Mouse (Mus musculus): ENCODE results near the gene Igsf6. TPM values are rescaled to one million over a fixed set of nuclear protein-coding genes. Genes with fewer than 3 reads are reported as not detected.
A peak's percentile ranks its signal among the peaks of the same experiment; 100 is the strongest.
"Not testable (repeated sequence)": the region's sequence is repeated elsewhere in the genome, so short reads cannot be mapped to it uniquely, and the experiment has no call there.

Igsf6 gene
- total RNA-seq, 2 experiments from 2014 or later, result 0.18 to 0.49 TPM

DNA sequence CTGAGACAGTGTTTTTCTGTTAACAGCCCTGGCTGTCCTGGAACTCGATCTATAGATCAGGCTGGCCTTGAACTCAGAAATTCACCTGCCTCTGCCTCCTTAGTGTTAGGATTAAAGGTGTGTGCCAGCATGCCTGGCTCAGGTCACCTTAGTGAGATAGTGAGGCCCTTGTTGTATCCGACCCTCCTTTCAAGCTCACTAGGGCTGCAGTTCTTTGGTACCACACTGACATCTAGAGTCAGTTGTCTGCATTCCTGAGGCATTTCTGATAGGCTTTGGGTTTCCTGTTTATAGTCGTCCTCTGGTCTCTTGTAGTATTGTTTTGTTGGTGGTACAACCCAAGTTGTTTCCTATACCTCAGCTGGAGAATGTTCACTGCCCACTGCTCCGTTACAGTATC, 10.1 kb downstream of the Igsf6 start:
- no peak for DNase-seq
- intact Hi-C loops (cut with DNase I), result loop anchor here (5.0 kb wide), 1 partner anchor 127 kb away; no protein-coding TSS in a partner anchor

DNA sequence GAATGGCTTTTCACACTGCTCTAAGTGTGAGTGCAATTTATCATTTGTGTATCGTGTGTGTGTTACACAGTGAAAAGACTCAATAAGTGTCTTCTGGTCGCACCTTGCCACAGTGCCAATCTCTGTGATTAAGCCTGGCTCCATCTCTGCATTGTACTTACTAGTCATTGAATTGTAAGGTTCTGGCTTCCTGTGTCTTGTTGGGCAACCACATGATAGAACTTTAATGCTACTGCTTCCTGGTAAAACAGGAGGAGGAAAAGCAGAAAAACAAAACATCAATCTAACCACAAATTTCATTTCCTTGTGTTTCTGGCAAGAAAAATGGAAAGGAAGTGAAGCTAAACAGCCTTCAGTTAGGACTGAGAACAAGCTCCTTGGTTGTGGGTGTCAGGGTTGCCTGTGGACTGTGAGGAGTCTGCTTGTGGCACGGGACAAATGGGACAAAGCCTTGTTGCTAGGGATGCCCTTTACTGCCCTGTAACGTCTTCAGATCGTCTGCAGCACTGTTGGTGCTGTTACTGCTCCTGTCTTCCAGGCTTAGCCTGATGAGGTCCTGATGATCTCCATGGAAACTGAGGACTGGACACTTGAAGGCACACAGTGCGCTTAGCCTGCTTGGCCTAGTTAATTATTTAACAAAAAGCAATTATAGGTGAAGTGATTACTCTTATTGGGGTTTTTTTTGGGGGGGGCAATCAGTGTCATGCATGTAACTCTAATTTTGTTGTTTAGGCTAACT, 14.7 kb downstream of the Igsf6 start:
- DNase-seq, result no peak
- intact Hi-C loops (cut with DNase I), result loop anchor here (5.0 kb wide), 1 partner anchor 122 kb away; no protein-coding TSS in a partner anchor

GRCm38 (mm10) chr7:121053071-121053470, 21.3 kb downstream of the Igsf6 start:
- intact Hi-C loops (cut with DNase I), result no loop called here
- no peak for DNase-seq

DNA sequence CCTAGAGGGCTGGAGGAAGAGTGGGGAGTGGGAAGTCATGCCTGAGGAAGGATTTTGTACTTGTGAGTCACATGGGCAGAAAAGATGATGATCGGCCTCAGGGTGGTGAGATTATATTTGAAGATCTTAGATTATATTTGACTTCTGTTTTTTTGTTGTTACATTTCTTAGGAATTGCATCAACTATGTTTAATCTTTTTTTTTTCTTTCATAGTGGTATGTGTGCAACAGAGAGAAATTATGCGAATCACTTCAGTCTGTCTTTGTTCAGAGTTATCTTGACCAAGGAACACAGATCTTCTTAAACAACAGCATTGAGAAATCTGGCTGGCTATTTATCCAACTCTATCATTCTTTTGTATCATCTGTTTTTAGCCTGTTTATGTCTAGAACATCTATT, 26.7 kb downstream of the Igsf6 start:
- DNase-seq, result no peak
- intact Hi-C loops (cut with DNase I), result no loop called here

DNA sequence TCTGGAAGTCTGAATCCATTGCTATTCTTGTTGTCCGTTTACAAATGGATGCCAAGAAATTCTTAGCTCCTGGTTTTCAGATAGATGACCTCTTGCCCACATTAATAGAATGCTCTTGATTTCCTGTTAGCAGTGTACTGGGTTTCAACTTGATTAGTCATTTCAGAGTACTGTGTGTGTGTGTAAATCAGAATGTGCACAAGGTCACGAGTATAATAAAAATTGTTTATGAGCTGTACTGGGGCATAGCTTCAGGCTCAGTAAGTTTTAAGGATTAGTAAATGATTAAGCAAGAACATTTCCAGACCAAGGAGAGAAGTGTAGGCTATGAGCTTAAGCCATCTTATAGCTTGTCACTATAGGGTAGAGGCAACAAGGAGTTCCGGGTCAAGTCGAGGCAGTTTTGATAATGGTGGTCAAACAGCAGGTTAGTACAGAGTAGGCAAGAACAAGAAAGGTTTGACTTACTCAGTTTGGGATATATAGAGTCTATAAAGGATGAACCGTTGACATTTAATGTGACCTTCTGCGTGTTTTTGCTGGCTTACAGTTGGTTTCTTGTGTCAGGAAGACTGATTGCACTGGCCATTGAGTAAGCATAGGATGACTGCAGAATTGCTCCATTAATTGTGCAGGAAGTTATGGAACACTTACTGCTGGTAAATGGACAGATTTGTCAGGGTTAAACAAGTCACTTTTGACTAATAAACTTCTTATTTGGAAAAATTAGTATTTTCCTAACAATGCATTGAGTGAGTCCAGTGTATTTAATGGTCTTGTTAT, 28.5 kb downstream of the Igsf6 start:
- intact Hi-C loops (cut with DNase I), result no loop called here
- DNase-seq, result no peak

DNA sequence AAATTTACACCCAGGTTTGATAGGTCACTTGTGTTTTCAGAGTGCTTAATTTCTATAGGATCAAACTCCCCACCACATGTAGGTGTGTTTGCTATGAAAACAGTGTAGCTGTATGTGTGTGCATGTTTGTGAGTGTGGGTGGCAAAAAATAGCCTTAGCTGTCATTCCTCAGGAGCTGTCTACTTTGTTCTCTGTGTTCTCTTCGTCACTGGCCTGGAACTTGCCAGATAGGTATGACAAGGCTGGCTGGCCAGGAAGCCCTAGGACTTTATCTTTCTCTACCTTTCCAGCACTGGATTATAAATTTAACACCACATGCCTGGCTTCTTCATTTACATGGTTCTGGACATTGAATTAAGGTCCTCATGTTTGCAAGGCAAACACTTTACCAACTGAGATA, 30.1 kb downstream of the Igsf6 start:
- DNase-seq, result no peak
- intact Hi-C loops (cut with DNase I), result no loop called here

GRCm38 (mm10) chr7:121043510-121043909, 30.9 kb downstream of the Igsf6 start:
- intact Hi-C loops (cut with DNase I), result no loop called here
- no peak for DNase-seq

DNA sequence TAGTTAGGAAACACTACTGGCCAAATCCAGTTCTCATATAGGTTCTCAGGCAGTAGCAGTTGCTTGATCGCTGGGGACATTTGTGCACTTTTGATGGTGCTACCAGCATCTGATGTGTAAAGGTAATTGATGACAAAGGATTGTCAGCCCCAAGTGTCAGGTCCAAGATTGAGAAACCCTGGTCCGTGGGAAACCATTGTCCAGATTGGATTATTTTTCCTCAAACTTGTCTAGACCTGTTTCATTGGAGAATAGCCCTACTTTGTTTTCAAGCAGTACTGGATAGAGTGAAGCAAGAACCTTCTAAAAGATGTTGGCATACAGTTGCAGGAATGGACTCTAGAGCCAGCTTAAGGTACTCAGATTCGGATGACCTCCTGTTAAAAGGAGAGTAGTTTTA, 31.4 kb downstream of the Igsf6 start:
- intact Hi-C loops (cut with DNase I), result no loop called here
- DNase-seq, result no peak

DNA sequence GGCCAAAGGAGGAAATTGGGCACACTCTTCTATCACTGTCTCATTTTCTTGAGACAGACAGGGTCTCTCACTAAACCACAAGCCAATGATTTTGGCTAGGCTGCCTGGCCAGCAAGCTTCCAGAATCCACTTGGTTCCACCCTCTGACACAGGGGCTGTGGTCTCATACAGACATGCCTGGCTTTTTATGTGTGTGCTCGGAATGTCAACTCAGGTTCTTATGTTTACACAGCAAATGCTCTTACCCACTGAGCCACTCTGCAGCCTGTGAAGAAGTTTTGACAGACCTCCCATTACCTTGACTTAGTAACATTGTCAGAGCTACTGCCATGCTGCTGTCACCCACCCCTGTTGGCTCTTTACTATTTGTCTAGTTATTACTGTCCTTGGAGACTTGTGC, 32.4 kb downstream of the Igsf6 start:
- no peak for DNase-seq
- intact Hi-C loops (cut with DNase I), result no loop called here

- intact Hi-C loops (cut with DNase I), result no loop called here
- no peak for DNase-seq
Measured at GRCm38 (mm10) chr7:121040595-121040994, 33.8 kb downstream of the Igsf6 start.

GRCm38 (mm10) chr7:121035161-121035721, 39.1 kb downstream of the Igsf6 start:
- intact Hi-C loops (cut with DNase I), result loop anchor here (10.0 kb wide), 1 partner anchor 200 kb away; no protein-coding TSS in a partner anchor

GRCm38 (mm10) chr7:121034701-121035141, 39.7 kb downstream of the Igsf6 start:
- no peak for DNase-seq

More at GRCm38 (mm10) chr7:121035161-121035721, 39.1 kb downstream of the Igsf6 start:
- DNase-seq, result peak in 1 of 2 experiments; percentile 22

DNA sequence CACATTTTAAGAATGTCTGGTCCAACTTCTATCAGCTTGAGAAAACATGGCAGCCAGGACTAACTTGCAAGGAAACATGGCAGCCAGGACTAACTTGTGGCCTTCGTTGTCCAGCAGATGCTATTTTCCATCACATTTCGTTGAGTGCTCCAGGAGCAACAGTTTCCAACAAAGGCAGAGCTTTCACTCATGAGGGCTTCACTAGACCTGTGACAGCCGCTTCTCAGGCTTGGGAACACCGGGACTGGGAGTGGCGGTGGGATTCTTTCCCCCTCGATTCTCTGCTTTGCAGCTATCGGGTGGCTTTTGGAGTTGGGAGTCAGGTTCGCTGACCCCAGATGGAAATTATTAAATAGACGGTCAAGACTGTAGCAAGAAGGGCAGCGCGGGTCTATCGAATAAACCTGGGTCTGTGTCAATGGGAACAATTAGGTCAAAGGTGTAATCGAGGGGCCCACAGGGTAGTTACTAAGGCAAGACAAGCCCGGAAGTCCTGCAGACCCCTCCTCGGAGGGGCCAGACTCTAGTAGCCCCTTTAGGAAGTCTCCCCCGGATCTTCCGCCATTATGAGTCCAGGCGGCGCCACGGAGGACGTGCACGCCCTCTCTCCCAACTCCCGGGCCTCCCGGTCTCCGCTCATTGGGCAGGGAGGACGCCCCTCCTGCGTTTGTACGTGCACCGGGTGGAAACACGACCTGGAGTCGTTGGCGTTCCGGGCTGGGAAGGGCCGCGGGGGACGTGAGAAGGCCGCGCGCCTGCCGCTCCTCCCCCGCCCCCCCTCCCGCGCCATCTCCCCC, 40.3 kb downstream of the Igsf6 start, which contains the start of gene Mettl9:
Gene Mettl9, plus strand, starts transcription at position 590 of the 797 bp plus-strand sequence.
- intact Hi-C loops (cut with DNase I), result loop anchor here (5.0 to 10.0 kb wide), 3 partner anchors 52 to 199 kb away; partner anchors contain the start of genes Cdr2 and Mfsd13b
- DNase-seq, result peak; percentile 90 to 92

More at GRCm38 (mm10) chr7:121034701-121035141, 39.7 kb downstream of the Igsf6 start:
- intact Hi-C loops (cut with DNase I), result loop anchor here (5.0 to 10.0 kb wide), 3 partner anchors 52 to 200 kb away; partner anchors contain the start of genes Cdr2 and Mfsd13b

DNA sequence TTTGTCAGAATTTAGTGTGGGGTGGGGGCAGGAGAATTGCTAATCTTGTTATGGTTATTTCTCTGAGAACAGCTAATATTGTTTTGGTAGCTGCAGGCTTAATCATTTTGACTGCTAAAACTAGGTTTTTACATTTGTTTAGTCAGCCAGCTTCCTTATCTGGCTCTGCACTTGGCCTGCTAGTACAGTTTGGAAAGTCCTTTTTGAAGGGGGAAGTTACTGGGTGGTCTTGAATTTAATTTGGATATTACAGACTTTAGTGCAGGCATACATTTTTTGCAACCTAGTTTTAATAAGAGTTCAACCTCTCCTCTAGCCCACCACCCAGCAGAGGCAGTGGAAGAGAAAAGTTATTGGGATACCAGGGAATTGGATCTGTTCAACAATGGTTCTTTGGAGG, 44.4 kb downstream of the Igsf6 start:
- intact Hi-C loops (cut with DNase I), result loop anchor here (5.0 to 10.0 kb wide), 3 partner anchors 48 to 195 kb away; partner anchors contain the start of genes Cdr2 and Mfsd13b
- DNase-seq, result not testable (repeated sequence)

GRCm38 (mm10) chr7:121026300-121026699, 48.1 kb downstream of the Igsf6 start:
- DNase-seq, result no peak
- intact Hi-C loops (cut with DNase I), result no loop called here

DNA sequence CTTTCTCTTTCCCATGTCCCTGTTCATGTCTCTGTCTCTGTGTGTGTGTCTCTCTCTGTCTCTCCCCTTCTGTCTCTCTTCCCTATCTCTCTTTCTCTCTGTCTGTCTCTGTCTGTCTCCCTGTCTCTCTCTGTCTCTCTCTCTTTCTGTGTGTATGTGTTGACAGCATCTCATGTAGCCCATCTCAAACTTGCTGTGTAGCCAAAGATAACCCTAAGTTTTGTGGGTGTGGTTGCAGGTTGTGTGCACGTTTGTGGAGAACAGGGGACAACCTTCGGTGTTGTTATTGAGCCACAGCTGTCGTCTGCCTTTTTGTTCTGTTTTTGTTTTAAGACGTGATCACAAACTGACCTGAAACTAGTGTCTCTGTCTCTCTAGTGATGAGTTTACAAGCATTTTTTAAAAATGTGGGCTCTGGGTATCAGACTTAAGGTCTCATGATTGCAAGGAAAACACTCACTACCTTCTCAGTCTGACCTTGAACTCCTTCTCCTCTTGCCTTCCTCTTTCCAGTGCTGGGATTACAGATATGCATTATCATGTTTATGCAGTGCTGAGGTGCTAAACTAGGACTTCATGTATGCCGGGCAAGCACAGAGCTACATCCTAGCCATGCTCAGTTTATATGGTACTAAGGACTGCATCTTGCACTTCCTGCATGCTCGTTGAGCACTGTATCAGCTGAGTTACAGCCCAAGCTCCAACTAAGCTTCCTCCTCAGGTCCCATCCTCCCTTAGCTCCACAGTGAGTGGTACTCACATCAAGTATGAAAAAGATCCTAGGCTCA, 49.0 kb downstream of the Igsf6 start:
- DNase-seq, result no peak
- intact Hi-C loops (cut with DNase I), result no loop called here

DNA sequence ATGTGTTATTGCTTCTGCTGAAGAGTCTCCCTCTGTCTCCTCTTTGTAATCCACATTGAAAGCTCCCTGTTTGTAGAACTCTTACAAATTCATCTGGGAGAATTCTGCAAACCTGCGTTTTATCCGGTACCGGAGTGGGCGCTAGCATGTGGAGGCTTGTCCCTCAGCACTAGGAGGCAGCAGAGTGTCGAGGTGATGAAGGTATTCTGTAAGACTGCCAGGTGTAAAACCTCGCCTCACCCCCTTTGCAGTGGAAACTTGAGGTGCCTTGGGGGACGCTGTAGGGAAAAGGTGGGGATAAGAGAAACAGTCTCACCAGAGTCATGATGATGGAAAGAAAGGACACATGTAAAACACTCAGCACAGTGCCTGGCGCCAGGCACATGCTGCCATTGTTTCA, 54.1 kb downstream of the Igsf6 start:
- intact Hi-C loops (cut with DNase I), result no loop called here
- DNase-seq, result no peak

DNA sequence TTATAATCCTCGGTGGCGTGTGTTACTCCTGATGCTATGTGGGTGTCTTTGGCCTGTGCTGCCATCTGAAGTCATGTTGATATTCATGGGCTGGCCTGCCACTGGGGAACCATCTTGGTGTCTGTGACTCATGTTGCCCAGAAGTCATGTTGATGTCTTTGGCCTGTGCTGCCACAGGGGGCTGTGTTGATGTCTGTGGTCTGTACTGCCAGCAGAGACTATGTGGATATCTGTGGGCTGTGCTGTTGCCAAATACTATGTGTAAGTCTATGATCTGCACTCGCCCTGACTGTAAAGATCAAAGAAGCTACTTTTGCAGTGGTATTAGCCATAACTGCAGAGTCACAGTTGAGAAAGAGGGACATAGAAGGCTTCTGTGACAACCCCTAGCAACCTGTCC, 55.6 kb downstream of the Igsf6 start:
- intact Hi-C loops (cut with DNase I), result no loop called here
- DNase-seq, result no peak

GRCm38 (mm10) chr7:121014486-121014885, 59.9 kb downstream of the Igsf6 start:
- intact Hi-C loops (cut with DNase I), result no loop called here
- DNase-seq, result no peak

All from gastrocnemius, postnatal 36 days (tissue).